Mouse (Mus musculus) megakaryocyte, embryonic 14.5 days (primary cell): Measurements from ENCODE around the gene Col6a5.

Source experiments
- FLI1 ChIP-seq: IDR thresholded peaks from 2 replicates; pipeline ENCODE4 v1.6.1; 2012; ENCODE audit warnings: low read length, inconsistent platforms, mixed read lengths
- GATA1 ChIP-seq: IDR thresholded peaks from 3 replicates; pipeline ENCODE4 v1.6.1; 2012; ENCODE audit warnings: mixed read lengths, low read length, inconsistent platforms, borderline replicate concordance

GRCm38 (mm10) chr9:105884656-105885430, 75.6 kb downstream of the Col6a5 start:
- TF ChIP-seq FLI1 (no peak), GATA1 (no peak)
